In the genomic region with DNA sequence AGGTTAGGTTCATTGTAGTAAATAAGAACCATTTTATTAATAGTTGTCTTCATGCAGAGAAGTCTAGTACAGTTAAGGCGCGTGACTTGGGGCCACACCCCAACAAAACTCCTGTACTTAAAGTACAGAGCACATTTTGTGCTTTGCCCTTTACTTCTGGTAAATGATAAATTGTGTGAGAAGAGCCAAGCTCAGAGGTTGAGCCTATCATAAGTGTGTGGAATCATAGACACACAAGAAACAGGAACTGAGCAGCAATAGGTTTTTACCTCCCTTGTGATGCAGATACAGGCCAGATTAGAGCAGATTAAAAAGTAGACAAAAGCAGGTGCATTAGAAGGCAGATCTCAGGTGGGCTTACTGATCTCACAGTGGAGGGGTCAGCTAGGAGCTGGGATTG, we compare ENCODE assay signal across 13 mouse cellular contexts. TPM values are rescaled to one million over a fixed set of nuclear protein-coding genes. Genes with fewer than 3 reads are reported as not detected.
DNase-seq lines count a peak whose midpoint lies in the region; ATAC-seq lines count a peak whose summit lies in the region.
"Had no signal": no experiment of that assay in that cellular context is flagged by ENCODE, and none has a peak within 500 bp of the region (broad histone marks: within the 10 kb centered on the region; RNA-seq: fewer than 3 reads in every experiment).

No protein-coding gene starts in this region.

- H3K27me3 ChIP-seq in erythroblast, embryonic 14.5 days (ENCODE audit: control insufficient read depth) = no peaks in the 10 kb centered on the region
- H3K27me3 ChIP-seq in embryonic facial prominence, embryonic 13.5 days = no peaks in the 10 kb centered on the region
- no peaks in the 10 kb centered on the region for H3K27me3 ChIP-seq in liver, embryonic 12.5 days (replicated peaks)

- H3K4me2 ChIP-seq in embryonic facial prominence, embryonic 13.5 days = peak overlapping the region; percentile 26; the same call in 1 of the 2 replicates
- H3K4me2 ChIP-seq in liver, embryonic 12.5 days = peak overlapping the region; percentile 77

- H3K9me3 ChIP-seq in erythroblast, embryonic 14.5 days (ENCODE audit: control insufficient read depth, low read length) = no peaks in the 10 kb centered on the region
- no peaks in the 10 kb centered on the region for H3K9me3 ChIP-seq in embryonic facial prominence, embryonic 13.5 days
- H3K9me3 ChIP-seq in liver, embryonic 12.5 days (replicated peaks) = no peaks in the 10 kb centered on the region

- DNase-seq in kidney, postnatal 36 days = peak; percentile 8 to 42
- no peak for DNase-seq in kidney, postnatal 10 days
- DNase-seq in layer of hippocampus, postnatal 14 days (ENCODE audit: low spot score in 2 of 2) = no peak
- DNase-seq in embryo, embryonic 10 days (ENCODE audit: low spot score) = no peak
- DNase-seq: adrenal gland, postnatal 25 days; cerebellum, adult 8-10 months; layer of hippocampus, adult 9-11 months had no signal

- peak overlapping the region; percentile 33; the same call in 1 of the 2 replicates for H3K9ac ChIP-seq in embryonic facial prominence, embryonic 13.5 days
- H3K9ac ChIP-seq in liver, embryonic 12.5 days = peak overlapping the region; percentile 49; the same call in 1 of the 2 replicates
- H3K9ac ChIP-seq: hindbrain, embryonic 14.5 days had no signal

- H3K4me3 ChIP-seq in erythroblast, embryonic 14.5 days (replicated peaks) = peak overlapping the region; percentile 90
- H3K4me3 ChIP-seq in embryonic facial prominence, embryonic 13.5 days = peak overlapping the region; percentile 1; the same call in 1 of the 2 replicates
- H3K4me3 ChIP-seq in liver, embryonic 12.5 days = peak overlapping the region; percentile 72

- H3K36me3 ChIP-seq in erythroblast, embryonic 14.5 days (ENCODE audit: control insufficient read depth) = peaks cover 71% of the 10 kb centered on the region
- peaks cover 30% of the 10 kb centered on the region for H3K36me3 ChIP-seq in embryonic facial prominence, embryonic 13.5 days
- H3K36me3 ChIP-seq in liver, embryonic 12.5 days = peaks cover 47% of the 10 kb centered on the region

- no peak overlapping the region for H3K27ac ChIP-seq in embryonic facial prominence, embryonic 13.5 days
- H3K27ac ChIP-seq in liver, embryonic 12.5 days = no peak overlapping the region
- H3K27ac ChIP-seq: hindbrain, embryonic 14.5 days; macrophage had no signal

- peaks cover 44% of the 10 kb centered on the region for H3K4me1 ChIP-seq in erythroblast, embryonic 14.5 days (ENCODE audit: control insufficient read depth)
- H3K4me1 ChIP-seq in embryonic facial prominence, embryonic 13.5 days = peaks cover 29% of the 10 kb centered on the region
- H3K4me1 ChIP-seq in liver, embryonic 12.5 days = peaks cover 46% of the 10 kb centered on the region

- 96% methylated on average over 2 of the region's 2 CpGs for WGBS in embryonic facial prominence, embryonic 13.5 days
- 90% methylated on average over 2 of the region's 2 CpGs for WGBS in liver, embryonic 12.5 days (ENCODE audit: insufficient replicate concordance)

- no peak for ATAC-seq in erythroblast, adult 5-6 weeks (replicated peaks; ENCODE audit: low FRiP score, poor library complexity, severe bottlenecking)
- no peak for ATAC-seq in embryonic facial prominence, embryonic 13.5 days (ENCODE audit: insufficient number of reproducible peaks, insufficient read depth, low FRiP score, low TSS enrichment, low read depth)
- no peak for ATAC-seq in liver, embryonic 12.5 days

RNA-seq across cellular contexts. Expression of a gene that starts 3.0 kb away (rescaled TPM):
- polyA plus RNA-seq in erythroblast, embryonic 14.5 days (2012) = 3.6 and 6.2 TPM in 2 replicates
- total RNA-seq in erythroblast, adult 5-6 weeks (2015; ENCODE audit: low replicate concordance) = 32.4 and 64.9 TPM in 2 replicates
- 62.0 and 66.3 TPM in 2 replicates for total RNA-seq in erythroblast, adult 5-6 weeks (2017; ENCODE audit: low replicate concordance)
- 23.0 and 24.6 TPM in 2 replicates for polyA plus RNA-seq in embryonic facial prominence, embryonic 13.5 days (2015; fragmentation: Nextera tagmentation; extraction: Ambion mirVana)
- 43.6 and 46.4 TPM in 2 replicates for polyA plus RNA-seq in liver, embryonic 12.5 days (2016; fragmentation: Nextera tagmentation; extraction: Ambion mirVana)
- 1 to 10 TPM; 1.5 to 1.6 TPM for total RNA-seq in layer of hippocampus, postnatal 14 days (2021)

RNA-seq across cellular contexts. Expression of a gene that starts 3.2 kb away (rescaled TPM):
- polyA plus RNA-seq in erythroblast, embryonic 14.5 days (2012) = 1.8 and 1.9 TPM in 2 replicates
- total RNA-seq in erythroblast, adult 5-6 weeks (2015; ENCODE audit: low replicate concordance) = 111 and 117 TPM in 2 replicates
- 137 and 150 TPM in 2 replicates for total RNA-seq in erythroblast, adult 5-6 weeks (2017; ENCODE audit: low replicate concordance)
- 79.5 and 79.7 TPM in 2 replicates for polyA plus RNA-seq in embryonic facial prominence, embryonic 13.5 days (2015; fragmentation: Nextera tagmentation; extraction: Ambion mirVana)
- polyA plus RNA-seq in liver, embryonic 12.5 days (2016; fragmentation: Nextera tagmentation; extraction: Ambion mirVana) = 90.2 and 91.3 TPM in 2 replicates
- total RNA-seq in layer of hippocampus, postnatal 14 days (2021) = 1 to 10 TPM; 1.1 to 1.8 TPM

RNA-seq across cellular contexts. Expression of a gene that starts 41.3 kb away (rescaled TPM):
- 0.16 and 0.62 TPM in 2 replicates for polyA plus RNA-seq in erythroblast, embryonic 14.5 days (2012)
- 13.4 and 20.8 TPM in 2 replicates for total RNA-seq in erythroblast, adult 5-6 weeks (2015; ENCODE audit: low replicate concordance)
- total RNA-seq in erythroblast, adult 5-6 weeks (2017; ENCODE audit: low replicate concordance) = 3.3 and 7.3 TPM in 2 replicates
- 52.0 and 52.4 TPM in 2 replicates for polyA plus RNA-seq in embryonic facial prominence, embryonic 13.5 days (2015; fragmentation: Nextera tagmentation; extraction: Ambion mirVana)
- polyA plus RNA-seq in liver, embryonic 12.5 days (2016; fragmentation: Nextera tagmentation; extraction: Ambion mirVana) = 47.4 and 49.6 TPM in 2 replicates
- 10 to 100 TPM; 29.2 to 30.3 TPM for total RNA-seq in layer of hippocampus, postnatal 14 days (2021)

RNA-seq across cellular contexts. Expression of a gene that starts 53.6 kb away (rescaled TPM):
- polyA plus RNA-seq in erythroblast, embryonic 14.5 days (2012) = 5.3 and 5.8 TPM in 2 replicates
- total RNA-seq in erythroblast, adult 5-6 weeks (2015; ENCODE audit: low replicate concordance) = 8.4 and 13.4 TPM in 2 replicates
- total RNA-seq in erythroblast, adult 5-6 weeks (2017; ENCODE audit: low replicate concordance) = 13.8 and 16.9 TPM in 2 replicates
- 69.0 and 74.0 TPM in 2 replicates for polyA plus RNA-seq in embryonic facial prominence, embryonic 13.5 days (2015; fragmentation: Nextera tagmentation; extraction: Ambion mirVana)
- polyA plus RNA-seq in liver, embryonic 12.5 days (2016; fragmentation: Nextera tagmentation; extraction: Ambion mirVana) = 27.7 and 27.8 TPM in 2 replicates
- total RNA-seq in layer of hippocampus, postnatal 14 days (2021) = 10 to 100 TPM; 58.0 to 59.9 TPM

Comparison
In these comparisons a context has a peak if more than half of its experiments do, and no peak if none do; other contexts are left out.
1. DNase-seq: peak in kidney, postnatal 36 days (2 of 2); none in kidney, postnatal 10 days (single experiment), layer of hippocampus, postnatal 14 days (0 of 2) and embryo, embryonic 10 days (single experiment).
2. H3K4me3 ChIP-seq: peak in every context shown above with its lines; median percentile 90 in erythroblast, embryonic 14.5 days; 72 in liver, embryonic 12.5 days; 1 in embryonic facial prominence, embryonic 13.5 days.
3. RNA of a gene that starts 3.2 kb away (polyA plus RNA-seq): 90.2 to 91.3 TPM in liver, embryonic 12.5 days and 79.5 to 79.7 TPM in embryonic facial prominence, embryonic 13.5 days; 1.8 to 1.9 TPM in erythroblast, embryonic 14.5 days; every median in the first group is over 10 times any median in the second.
4. RNA of a gene that starts 41.3 kb away (polyA plus RNA-seq): 52.0 to 52.4 TPM in embryonic facial prominence, embryonic 13.5 days and 47.4 to 49.6 TPM in liver, embryonic 12.5 days; 0.16 to 0.62 TPM in erythroblast, embryonic 14.5 days; every median in the first group is over 10 times any median in the second.